ENCODE assay signal across 23 mouse cellular contexts in the genomic region with DNA sequence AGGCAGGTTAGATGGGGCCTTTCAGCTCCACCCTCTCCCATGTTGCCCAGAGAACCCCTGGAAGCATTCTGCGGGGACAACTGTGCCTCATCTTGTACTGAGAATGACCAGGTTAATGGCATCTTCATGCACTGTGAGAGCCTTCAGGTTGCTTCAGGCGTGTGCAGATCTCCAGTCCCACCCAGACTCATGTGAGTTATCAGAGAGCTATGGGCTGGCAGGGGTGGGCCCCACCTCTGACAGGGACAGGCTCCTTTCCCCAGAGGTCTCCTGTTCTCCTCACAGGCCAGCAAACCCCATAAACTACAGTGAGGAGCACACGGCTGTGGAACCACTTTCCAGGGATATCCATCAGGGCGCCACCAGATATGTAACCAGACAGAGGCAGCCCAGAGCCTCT. TPM values are rescaled to one million over a fixed set of nuclear protein-coding genes. Genes with fewer than 3 reads are reported as not detected.
A peak's percentile ranks its signal among the peaks of the same experiment; 100 is the strongest.
DNase-seq lines count a peak whose midpoint lies in the region; ATAC-seq and TF ChIP-seq lines count a peak whose summit lies in the region.
"Had no signal": no experiment of that assay in that cellular context is flagged by ENCODE, and none has a peak within 500 bp of the region (broad histone marks: within the 10 kb centered on the region; RNA-seq: fewer than 3 reads in every experiment).

No protein-coding gene starts in this region.

- peaks cover 52% of the 10 kb centered on the region for H3K36me3 ChIP-seq in liver, embryonic 11.5 days (ENCODE audit: control insufficient read depth, insufficient read depth, low read length)
- peaks cover 63% of the 10 kb centered on the region for H3K36me3 ChIP-seq in liver, embryonic 13.5 days
- peaks cover 62% of the 10 kb centered on the region for H3K36me3 ChIP-seq in liver, embryonic 15.5 days (replicated peaks)
- peaks cover 58% of the 10 kb centered on the region for H3K36me3 ChIP-seq in neural tube, embryonic 15.5 days

- no peak for DNase-seq in gastrocnemius, adult 2 months
- no peak for DNase-seq in gastrocnemius, postnatal 36 days
- no peak for DNase-seq in liver, embryonic 11.5 days (ENCODE audit: low spot score)
- DNase-seq in liver, embryonic 13.5 days = no peak
- DNase-seq in spleen, adult 18-20 months = no peak
- DNase-seq: adrenal gland, adult 8-10 months; adrenal gland, postnatal 14 days; adrenal gland, postnatal 36 days; B cell, adult 2 months; cerebellum, adult 11-12 months; cerebellum, adult 2 months; cerebellum, adult 9-10 months; cerebellum, postnatal 10 days had no signal

- H3K4me2 ChIP-seq in liver, embryonic 11.5 days = no peak overlapping the region
- no peak overlapping the region for H3K4me2 ChIP-seq in liver, embryonic 13.5 days
- H3K4me2 ChIP-seq in liver, embryonic 15.5 days = no peak overlapping the region; the same call in 1 of the 2 replicates
- H3K4me2 ChIP-seq in neural tube, embryonic 15.5 days = no peak overlapping the region
- H3K4me2 ChIP-seq: embryonic facial prominence, embryonic 12.5 days; forebrain, embryonic 13.5 days had no signal

- H3K4me1 ChIP-seq in liver, embryonic 11.5 days (replicated peaks; ENCODE audit: control insufficient read depth, insufficient read depth, low read length) = peaks cover 15% of the 10 kb centered on the region
- H3K4me1 ChIP-seq in liver, embryonic 13.5 days (replicated peaks) = peaks cover 42% of the 10 kb centered on the region
- H3K4me1 ChIP-seq in liver, embryonic 15.5 days (replicated peaks) = peaks cover 31% of the 10 kb centered on the region
- peaks cover 19% of the 10 kb centered on the region for H3K4me1 ChIP-seq in neural tube, embryonic 15.5 days

- peak; percentile 73 for ATAC-seq in liver, embryonic 11.5 days (replicated peaks; ENCODE audit: low FRiP score)
- peak; percentile 73 for ATAC-seq in liver, embryonic 13.5 days (ENCODE audit: low read depth)
- 0 out of 2 replicates have a peak, but pooled peaks have one; percentile 35 for ATAC-seq in liver, embryonic 15.5 days (ENCODE audit: insufficient read depth)
- ATAC-seq in neural tube, embryonic 15.5 days (ENCODE audit: low FRiP score) = no peak
- ATAC-seq: activated CD4-positive, CD25-positive, alpha-beta regulatory T cell, adult 4 months; CD4-positive, CD25-positive, alpha-beta regulatory T cell, adult 4 months; forebrain, embryonic 13.5 days; Patski had no signal

- no peak for TF ChIP-seq CTCF in gastrocnemius, adult 2 months (IDR thresholded peaks at IDR 0.05)

- no peak overlapping the region for H3K4me3 ChIP-seq in gastrocnemius, adult 2 months
- H3K4me3 ChIP-seq in liver, embryonic 11.5 days (ENCODE audit: low read depth, low read length) = no peak overlapping the region
- H3K4me3 ChIP-seq in liver, embryonic 13.5 days (replicated peaks) = no peak overlapping the region
- H3K4me3 ChIP-seq in liver, embryonic 15.5 days (replicated peaks) = no peak overlapping the region
- H3K4me3 ChIP-seq in neural tube, embryonic 15.5 days (replicated peaks) = no peak overlapping the region
- H3K4me3 ChIP-seq: embryonic facial prominence, embryonic 10.5 days; embryonic facial prominence, embryonic 12.5 days; forebrain, embryonic 13.5 days had no signal

- intact Hi-C loops in gastrocnemius, adult 2 months (cut with DNase I) = no loop called here
- intact Hi-C loops in gastrocnemius, postnatal 36 days (cut with DNase I) = no loop called here

- no peaks in the 10 kb centered on the region for H3K27me3 ChIP-seq in liver, embryonic 11.5 days (replicated peaks; ENCODE audit: control insufficient read depth, insufficient read depth, low read length)
- no peaks in the 10 kb centered on the region for H3K27me3 ChIP-seq in liver, embryonic 13.5 days
- no peaks in the 10 kb centered on the region for H3K27me3 ChIP-seq in liver, embryonic 15.5 days
- H3K27me3 ChIP-seq in neural tube, embryonic 15.5 days (replicated peaks) = no peaks in the 10 kb centered on the region
- H3K27me3 ChIP-seq: CH12.LX; embryonic facial prominence, embryonic 12.5 days; forebrain, embryonic 13.5 days; Patski had no signal

- no peaks in the 10 kb centered on the region for H3K9me3 ChIP-seq in liver, embryonic 11.5 days (ENCODE audit: control insufficient read depth, low read length)
- H3K9me3 ChIP-seq in liver, embryonic 13.5 days (replicated peaks) = no peaks in the 10 kb centered on the region
- no peaks in the 10 kb centered on the region for H3K9me3 ChIP-seq in liver, embryonic 15.5 days (replicated peaks)
- H3K9me3 ChIP-seq in neural tube, embryonic 15.5 days (replicated peaks) = no peaks in the 10 kb centered on the region
- H3K9me3 ChIP-seq: embryonic facial prominence, embryonic 10.5 days; embryonic facial prominence, embryonic 12.5 days; forebrain, embryonic 13.5 days; G1E had no signal

- peak overlapping the region; percentile 60; the same call in 1 of the 2 replicates for H3K27ac ChIP-seq in gastrocnemius, adult 2 months
- H3K27ac ChIP-seq in liver, embryonic 11.5 days (ENCODE audit: low read depth, low read length) = no peak overlapping the region; the same call in 1 of the 2 replicates
- H3K27ac ChIP-seq in liver, embryonic 13.5 days = peak overlapping the region; percentile 59
- no peak overlapping the region for H3K27ac ChIP-seq in liver, embryonic 15.5 days (replicated peaks)
- H3K27ac ChIP-seq in neural tube, embryonic 15.5 days (replicated peaks) = no peak overlapping the region
- H3K27ac ChIP-seq: embryonic facial prominence, embryonic 10.5 days; embryonic facial prominence, embryonic 12.5 days; forebrain, embryonic 13.5 days had no signal

- 82% methylated on average over 4 of the region's 4 CpGs for WGBS in liver, embryonic 11.5 days
- WGBS in liver, embryonic 13.5 days (ENCODE audit: insufficient replicate concordance) = 66% methylated on average over 4 of the region's 4 CpGs
- WGBS in liver, embryonic 15.5 days (ENCODE audit: insufficient replicate concordance) = 62% methylated on average over 4 of the region's 4 CpGs
- 96% methylated on average over 4 of the region's 4 CpGs for WGBS in neural tube, embryonic 15.5 days

- H3K9ac ChIP-seq in liver, embryonic 11.5 days (ENCODE audit: low read depth, low read length) = no peak overlapping the region
- peak overlapping the region; percentile 14; the same call in 1 of the 2 replicates for H3K9ac ChIP-seq in liver, embryonic 13.5 days
- no peak overlapping the region for H3K9ac ChIP-seq in liver, embryonic 15.5 days
- H3K9ac ChIP-seq in neural tube, embryonic 15.5 days (replicated peaks) = no peak overlapping the region
- H3K9ac ChIP-seq: embryonic facial prominence, embryonic 12.5 days; forebrain, embryonic 13.5 days had no signal

RNA-seq across cellular contexts. Expression of a gene that starts 8.0 kb away (rescaled TPM):
- total RNA-seq in gastrocnemius, adult 2 months (2021) = 1 to 10 TPM; 7.9 to 9.3 TPM
- total RNA-seq in gastrocnemius, postnatal 36 days (2021) = 1 to 10 TPM; 7.4 TPM
- polyA plus RNA-seq in liver, embryonic 11.5 days (2014; fragmentation: Nextera tagmentation; extraction: Ambion mirVana) = 17.7 and 19.2 TPM in 2 replicates
- polyA plus RNA-seq in liver, embryonic 13.5 days (2015; fragmentation: Nextera tagmentation; extraction: Ambion mirVana) = 6.3 and 7.3 TPM in 2 replicates
- polyA plus RNA-seq in liver, embryonic 15.5 days (2015; fragmentation: Nextera tagmentation; extraction: Ambion mirVana) = 6.0 and 6.1 TPM in 2 replicates
- polyA plus RNA-seq in neural tube, embryonic 15.5 days (2015; fragmentation: Nextera tagmentation; extraction: Ambion mirVana) = 23.4 and 23.9 TPM in 2 replicates

RNA-seq across cellular contexts. Expression of a gene that starts 11.9 kb away (rescaled TPM):
- total RNA-seq in gastrocnemius, adult 2 months (2021) = 100 to 1,000 TPM; 133 to 141 TPM
- 100 to 1,000 TPM; 137 TPM for total RNA-seq in gastrocnemius, postnatal 36 days (2021)
- 147 and 150 TPM in 2 replicates for polyA plus RNA-seq in liver, embryonic 11.5 days (2014; fragmentation: Nextera tagmentation; extraction: Ambion mirVana)
- 81.5 and 93.2 TPM in 2 replicates for polyA plus RNA-seq in liver, embryonic 13.5 days (2015; fragmentation: Nextera tagmentation; extraction: Ambion mirVana)
- 61.5 and 61.6 TPM in 2 replicates for polyA plus RNA-seq in liver, embryonic 15.5 days (2015; fragmentation: Nextera tagmentation; extraction: Ambion mirVana)
- polyA plus RNA-seq in neural tube, embryonic 15.5 days (2015; fragmentation: Nextera tagmentation; extraction: Ambion mirVana) = 94.7 and 95.3 TPM in 2 replicates

RNA-seq across cellular contexts. Expression of a gene that starts 11.9 kb away (rescaled TPM):
- total RNA-seq in gastrocnemius, adult 2 months (2021) = 10 to 100 TPM; 25.2 to 33.1 TPM
- 10 to 100 TPM; 22.5 to 24.0 TPM for total RNA-seq in gastrocnemius, postnatal 36 days (2021)
- 94.4 and 95.7 TPM in 2 replicates for polyA plus RNA-seq in liver, embryonic 11.5 days (2014; fragmentation: Nextera tagmentation; extraction: Ambion mirVana)
- 47.6 and 52.4 TPM in 2 replicates for polyA plus RNA-seq in liver, embryonic 13.5 days (2015; fragmentation: Nextera tagmentation; extraction: Ambion mirVana)
- polyA plus RNA-seq in liver, embryonic 15.5 days (2015; fragmentation: Nextera tagmentation; extraction: Ambion mirVana) = 38.2 and 42.8 TPM in 2 replicates
- polyA plus RNA-seq in neural tube, embryonic 15.5 days (2015; fragmentation: Nextera tagmentation; extraction: Ambion mirVana) = 153 and 160 TPM in 2 replicates

RNA-seq across cellular contexts. Expression of a gene that starts 20.6 kb away (rescaled TPM):
- total RNA-seq in gastrocnemius, adult 2 months (2021) = 1 to 10 TPM; 7.5 to 8.6 TPM
- 1 to 10 TPM; 3.7 to 9.0 TPM for total RNA-seq in gastrocnemius, postnatal 36 days (2021)
- 36.4 and 41.6 TPM in 2 replicates for polyA plus RNA-seq in liver, embryonic 11.5 days (2014; fragmentation: Nextera tagmentation; extraction: Ambion mirVana)
- 10.5 and 12.6 TPM in 2 replicates for polyA plus RNA-seq in liver, embryonic 13.5 days (2015; fragmentation: Nextera tagmentation; extraction: Ambion mirVana)
- polyA plus RNA-seq in liver, embryonic 15.5 days (2015; fragmentation: Nextera tagmentation; extraction: Ambion mirVana) = 8.4 and 10.8 TPM in 2 replicates
- polyA plus RNA-seq in neural tube, embryonic 15.5 days (2015; fragmentation: Nextera tagmentation; extraction: Ambion mirVana) = 30.4 and 33.6 TPM in 2 replicates

RNA-seq across cellular contexts. Expression of a gene that starts 40.3 kb away (rescaled TPM):
- 1 to 10 TPM; 1.1 to 1.2 TPM for total RNA-seq in gastrocnemius, adult 2 months (2021)
- total RNA-seq in gastrocnemius, postnatal 36 days (2021) = under 1 TPM; 0.44 to 0.82 TPM
- polyA plus RNA-seq in liver, embryonic 11.5 days (2014; fragmentation: Nextera tagmentation; extraction: Ambion mirVana) = 1.1 and 1.7 TPM in 2 replicates
- 1.2 and 1.5 TPM in 2 replicates for polyA plus RNA-seq in liver, embryonic 13.5 days (2015; fragmentation: Nextera tagmentation; extraction: Ambion mirVana)
- polyA plus RNA-seq in liver, embryonic 15.5 days (2015; fragmentation: Nextera tagmentation; extraction: Ambion mirVana) = 2.3 and 2.9 TPM in 2 replicates
- 2.1 and 2.5 TPM in 2 replicates for polyA plus RNA-seq in neural tube, embryonic 15.5 days (2015; fragmentation: Nextera tagmentation; extraction: Ambion mirVana)

Comparison
In these comparisons a context has a peak if more than half of its experiments do, and no peak if none do; other contexts are left out.
1. H3K27ac ChIP-seq: peak in gastrocnemius, adult 2 months (single experiment) and liver, embryonic 13.5 days (single experiment); none in liver, embryonic 11.5 days (single experiment), liver, embryonic 15.5 days (single experiment) and neural tube, embryonic 15.5 days (single experiment).